ENCODE assay signal across 10 mouse cellular contexts in the genomic region with DNA sequence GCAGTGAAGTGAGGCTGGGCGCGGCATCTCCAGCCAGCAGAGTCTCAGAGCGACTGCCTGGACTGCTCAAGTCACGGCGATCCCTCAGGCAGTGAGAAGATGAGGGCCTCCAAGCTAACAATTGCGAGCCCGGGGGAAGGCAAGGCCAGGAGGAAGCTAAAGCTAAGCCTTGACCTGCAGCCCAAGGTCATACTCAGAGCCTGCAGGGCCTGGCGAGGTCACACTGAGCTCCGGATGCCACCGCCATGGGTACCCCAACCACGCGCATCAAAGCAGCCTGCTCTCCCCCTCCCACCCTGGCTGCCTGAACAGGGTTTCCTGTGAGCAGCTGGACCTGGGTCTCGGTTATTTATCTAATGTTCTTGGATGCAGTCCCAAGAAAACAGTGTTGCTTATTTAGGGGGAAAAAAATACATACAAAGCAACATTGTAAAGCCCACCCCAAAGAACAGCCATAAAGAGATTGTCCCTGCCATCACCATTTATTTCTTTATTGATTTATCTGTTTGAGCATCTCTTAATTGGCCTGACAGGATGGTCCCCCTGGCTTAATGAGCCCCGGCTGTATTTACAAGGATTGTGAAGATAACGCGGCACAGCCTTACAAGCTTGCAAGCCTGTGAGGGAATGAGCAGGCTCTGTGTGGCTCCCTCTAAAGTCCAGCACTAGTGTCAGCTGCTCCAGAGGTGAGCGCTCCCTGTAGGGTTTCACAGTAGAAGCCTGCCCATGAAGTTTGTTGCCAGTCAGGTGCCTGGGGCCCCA.
DNase-seq lines count a peak whose midpoint lies in the region; ATAC-seq lines count a peak whose summit lies in the region.
"Had no signal": no experiment of that assay in that cellular context is flagged by ENCODE, and none has a peak within 500 bp of the region (broad histone marks: within the 10 kb centered on the region; RNA-seq: fewer than 3 reads in every experiment).

No protein-coding gene starts in this region.

- H3K4me3 ChIP-seq in heart, embryonic 13.5 days = no peak overlapping the region
- H3K4me3 ChIP-seq in hindbrain, embryonic 12.5 days = no peak overlapping the region
- no peak overlapping the region for H3K4me3 ChIP-seq in midbrain, embryonic 14.5 days (replicated peaks; ENCODE audit: low read depth, low read length)
- no peak overlapping the region for H3K4me3 ChIP-seq in liver, embryonic 12.5 days

- H3K36me3 ChIP-seq in heart, embryonic 13.5 days = no peaks in the 10 kb centered on the region
- no peaks in the 10 kb centered on the region for H3K36me3 ChIP-seq in hindbrain, embryonic 12.5 days
- H3K36me3 ChIP-seq in midbrain, embryonic 14.5 days (ENCODE audit: control insufficient read depth, insufficient read depth, low read length) = no peaks in the 10 kb centered on the region
- H3K36me3 ChIP-seq in liver, embryonic 12.5 days = no peaks in the 10 kb centered on the region

- H3K9me3 ChIP-seq in heart, embryonic 13.5 days = 0 out of 2 replicates have a peak, but pooled peaks cover 5% of the 10 kb centered on the region
- H3K9me3 ChIP-seq in hindbrain, embryonic 12.5 days (replicated peaks) = no peaks in the 10 kb centered on the region
- no peaks in the 10 kb centered on the region for H3K9me3 ChIP-seq in midbrain, embryonic 14.5 days (ENCODE audit: control insufficient read depth, low read length)
- H3K9me3 ChIP-seq in liver, embryonic 12.5 days (replicated peaks) = no peaks in the 10 kb centered on the region

- no peak overlapping the region for H3K9ac ChIP-seq in heart, embryonic 13.5 days
- no peak overlapping the region for H3K9ac ChIP-seq in hindbrain, embryonic 12.5 days
- no peak overlapping the region; the same call in 1 of the 2 replicates for H3K9ac ChIP-seq in midbrain, embryonic 14.5 days (replicated peaks; ENCODE audit: low read length)
- H3K9ac ChIP-seq in liver, embryonic 12.5 days = no peak overlapping the region

- H3K27ac ChIP-seq in heart, embryonic 13.5 days (replicated peaks) = peak overlapping the region; percentile 45; the same call in 1 of the 2 replicates
- H3K27ac ChIP-seq in hindbrain, embryonic 12.5 days = no peak overlapping the region; the same call in 1 of the 2 replicates
- no peak overlapping the region for H3K27ac ChIP-seq in midbrain, embryonic 14.5 days (replicated peaks; ENCODE audit: low read depth, low read length)
- no peak overlapping the region for H3K27ac ChIP-seq in liver, embryonic 12.5 days

- 30% methylated on average over 17 of the region's 17 CpGs for WGBS in heart, embryonic 13.5 days
- WGBS in hindbrain, embryonic 12.5 days = 36% methylated on average over 17 of the region's 17 CpGs
- WGBS in midbrain, embryonic 14.5 days = 48% methylated on average over 17 of the region's 17 CpGs
- WGBS in liver, embryonic 12.5 days (ENCODE audit: insufficient replicate concordance) = 54% methylated on average over 17 of the region's 17 CpGs

- H3K4me2 ChIP-seq in heart, embryonic 13.5 days = peak overlapping the region; percentile 40
- H3K4me2 ChIP-seq in hindbrain, embryonic 12.5 days (replicated peaks) = peak overlapping the region; percentile 2; the same call in 1 of the 2 replicates
- no peak overlapping the region for H3K4me2 ChIP-seq in midbrain, embryonic 14.5 days (ENCODE audit: low read length)
- no peak overlapping the region for H3K4me2 ChIP-seq in liver, embryonic 12.5 days

- intact Hi-C loops in heart, postnatal 25 days (cut with DNase I) = no loop called here

- no peak for ATAC-seq in heart, embryonic 13.5 days (ENCODE audit: extremely low read depth, insufficient number of reproducible peaks, low FRiP score, low TSS enrichment)
- peak; percentile 61; the same call in 1 of the 2 replicates for ATAC-seq in hindbrain, embryonic 12.5 days (ENCODE audit: low FRiP score)
- ATAC-seq in midbrain, embryonic 14.5 days (ENCODE audit: low FRiP score, low TSS enrichment) = no peak
- ATAC-seq in liver, embryonic 12.5 days = no peak

- H3K4me1 ChIP-seq in heart, embryonic 13.5 days = peaks cover 36% of the 10 kb centered on the region
- peaks cover 31% of the 10 kb centered on the region for H3K4me1 ChIP-seq in hindbrain, embryonic 12.5 days
- no peaks in the 10 kb centered on the region for H3K4me1 ChIP-seq in midbrain, embryonic 14.5 days (ENCODE audit: control insufficient read depth, insufficient read depth, low read length)
- peaks cover 10% of the 10 kb centered on the region; the same call in 1 of the 2 replicates for H3K4me1 ChIP-seq in liver, embryonic 12.5 days

- no peak for DNase-seq in heart, postnatal 25 days (ENCODE audit: low spot score)
- DNase-seq in R1 (ENCODE audit: low read depth, low spot score) = peak; percentile 8
- DNase-seq in midbrain, embryonic 14.5 days = peak; percentile 47
- DNase-seq in urinary bladder, adult 18-20 months (ENCODE audit: low spot score in 2 of 2) = no peak
- no peak for DNase-seq in adrenal gland, adult 18-20 months (ENCODE audit: low spot score in 2 of 2)
- DNase-seq: lung, postnatal 14 days; right cerebral cortex, adult 18-20 months had no signal

- peaks cover 96% of the 10 kb centered on the region for H3K27me3 ChIP-seq in heart, embryonic 13.5 days (replicated peaks)
- no peaks in the 10 kb centered on the region for H3K27me3 ChIP-seq in hindbrain, embryonic 12.5 days
- no peaks in the 10 kb centered on the region for H3K27me3 ChIP-seq in midbrain, embryonic 14.5 days (ENCODE audit: control insufficient read depth, insufficient read depth, low read length)
- H3K27me3 ChIP-seq in liver, embryonic 12.5 days (replicated peaks) = peaks cover 9% of the 10 kb centered on the region; the same call in 1 of the 2 replicates

Comparison
In these comparisons a context has a peak if more than half of its experiments do, and no peak if none do; other contexts are left out.
1. H3K4me2 ChIP-seq: peak in heart, embryonic 13.5 days (single experiment) and hindbrain, embryonic 12.5 days (single experiment); none in midbrain, embryonic 14.5 days (single experiment) and liver, embryonic 12.5 days (single experiment).
2. DNase-seq: peak in R1 (single experiment) and midbrain, embryonic 14.5 days (single experiment); none in heart, postnatal 25 days (single experiment), urinary bladder, adult 18-20 months (0 of 2) and adrenal gland, adult 18-20 months (0 of 2).